Mouse (Mus musculus): ENCODE measurements at regions not wholly inside any gene's neighbourhood (a gene's known extent, or its start where the extent isn't known, plus 50 kb on each side); places are given as distances from the start of the nearest gene placed in this dataset.

GRCm38 (mm10) chr12:43123160-43123559 lies 1087.0 kb downstream of the Dnajb9 start:
- Histone ChIP-seq H3K4me2 (ENCODE audit: low read length) (no peak overlapping the region), H3K27me3 (replicated peaks; ENCODE audit: control insufficient read depth, insufficient read depth, low read length) (no peaks in the 10 kb centered on the region), H3K9ac (replicated peaks; ENCODE audit: low read depth, low read length) (no peak overlapping the region), H3K4me3 (replicated peaks; ENCODE audit: low read length) (no peak overlapping the region), H3K4me1 (replicated peaks; ENCODE audit: control insufficient read depth, insufficient read depth, low read length) (no peaks in the 10 kb centered on the region), H3K9me3 (ENCODE audit: control insufficient read depth, low read length) (no peaks in the 10 kb centered on the region), H3K27ac (ENCODE audit: low read length) (no peak overlapping the region), H3K36me3 (ENCODE audit: control insufficient read depth, insufficient read depth) (no peaks in the 10 kb centered on the region)
- ATAC-seq = no peak

GRCm38 (mm10) chr12:43112096-43112495 lies 1098.0 kb downstream of the Dnajb9 start:
- no peak overlapping the region for H3K4me3 ChIP-seq (replicated peaks; ENCODE audit: low read length)
- WGBS = 22% methylated on average over 2 of the region's 2 CpGs
- H3K27me3 ChIP-seq (replicated peaks; ENCODE audit: control insufficient read depth, insufficient read depth, low read length) = no peaks in the 10 kb centered on the region
- H3K9me3 ChIP-seq (ENCODE audit: control insufficient read depth, low read length) = no peaks in the 10 kb centered on the region
- H3K27ac ChIP-seq (ENCODE audit: low read length) = no peak overlapping the region
- no peak for ATAC-seq
- no peak overlapping the region for H3K9ac ChIP-seq (replicated peaks; ENCODE audit: low read depth, low read length)
- H3K36me3 ChIP-seq (ENCODE audit: control insufficient read depth, insufficient read depth) = no peaks in the 10 kb centered on the region
- no peaks in the 10 kb centered on the region for H3K4me1 ChIP-seq (replicated peaks; ENCODE audit: control insufficient read depth, insufficient read depth, low read length)
- no peak overlapping the region for H3K4me2 ChIP-seq (ENCODE audit: low read length)

- H3K9ac ChIP-seq (replicated peaks; ENCODE audit: low read depth, low read length) = no peak overlapping the region
- no peaks in the 10 kb centered on the region for H3K27me3 ChIP-seq (replicated peaks; ENCODE audit: control insufficient read depth, insufficient read depth, low read length)
- H3K9me3 ChIP-seq (ENCODE audit: control insufficient read depth, low read length) = no peaks in the 10 kb centered on the region
- H3K4me2 ChIP-seq (ENCODE audit: low read length) = no peak overlapping the region
- no peaks in the 10 kb centered on the region for H3K4me1 ChIP-seq (replicated peaks; ENCODE audit: control insufficient read depth, insufficient read depth, low read length)
- H3K36me3 ChIP-seq (ENCODE audit: control insufficient read depth, insufficient read depth) = no peaks in the 10 kb centered on the region
- H3K4me3 ChIP-seq (replicated peaks; ENCODE audit: low read length) = no peak overlapping the region
- peak; percentile 88 for ATAC-seq
- no peak overlapping the region for H3K27ac ChIP-seq (ENCODE audit: low read length)
Observed at GRCm38 (mm10) chr12:43099382-43099781, 1110.7 kb downstream of the Dnajb9 start.

DNA sequence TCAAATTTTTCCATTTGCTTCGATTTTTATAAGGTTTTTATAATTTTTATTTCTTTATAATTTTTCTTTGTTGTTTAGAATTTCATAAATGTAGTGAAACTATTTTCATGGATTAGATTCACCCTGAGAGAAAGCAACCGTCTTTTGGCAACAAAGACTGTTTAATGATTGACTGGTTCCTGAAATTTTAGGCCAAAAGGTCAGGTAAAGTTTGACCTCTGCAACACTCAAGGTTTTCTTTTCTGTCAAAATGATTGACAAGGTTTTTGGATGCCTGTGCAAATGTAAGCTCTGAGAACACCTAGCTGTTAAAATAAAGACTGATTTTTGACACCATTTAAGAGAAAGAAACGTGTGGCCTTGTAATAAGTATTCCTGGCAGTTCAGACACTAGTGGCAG lies 1132.0 kb downstream of the Dnajb9 start:
- H3K9me3 ChIP-seq (ENCODE audit: control insufficient read depth, low read length) = no peaks in the 10 kb centered on the region
- no peaks in the 10 kb centered on the region for H3K27me3 ChIP-seq (replicated peaks; ENCODE audit: control insufficient read depth, insufficient read depth, low read length)
- no peak overlapping the region for H3K9ac ChIP-seq (replicated peaks; ENCODE audit: low read depth, low read length)
- H3K4me3 ChIP-seq (replicated peaks; ENCODE audit: low read length) = no peak overlapping the region
- no peak for ATAC-seq
- H3K4me2 ChIP-seq (ENCODE audit: low read length) = no peak overlapping the region
- H3K27ac ChIP-seq (ENCODE audit: low read length) = no peak overlapping the region
- no peaks in the 10 kb centered on the region for H3K36me3 ChIP-seq (ENCODE audit: control insufficient read depth, insufficient read depth)
- no peaks in the 10 kb centered on the region for H3K4me1 ChIP-seq (replicated peaks; ENCODE audit: control insufficient read depth, insufficient read depth, low read length)
- 43% methylated on average over 3 of the region's 3 CpGs for WGBS

Data from forebrain, embryonic 16.5 days (tissue).